Mouse (Mus musculus) megakaryocyte, embryonic 14.5 days (primary cell): Measurements from ENCODE around the gene Usp49.

ENCODE experiments used
- FLI1 ChIP-seq: IDR thresholded peaks from 2 replicates; pipeline ENCODE4 v1.6.1; 2012; ENCODE audit warnings: low read length, inconsistent platforms, mixed read lengths
- GATA1 ChIP-seq: IDR thresholded peaks from 3 replicates; pipeline ENCODE4 v1.6.1; 2012; ENCODE audit warnings: mixed read lengths, low read length, inconsistent platforms, borderline replicate concordance

DNA sequence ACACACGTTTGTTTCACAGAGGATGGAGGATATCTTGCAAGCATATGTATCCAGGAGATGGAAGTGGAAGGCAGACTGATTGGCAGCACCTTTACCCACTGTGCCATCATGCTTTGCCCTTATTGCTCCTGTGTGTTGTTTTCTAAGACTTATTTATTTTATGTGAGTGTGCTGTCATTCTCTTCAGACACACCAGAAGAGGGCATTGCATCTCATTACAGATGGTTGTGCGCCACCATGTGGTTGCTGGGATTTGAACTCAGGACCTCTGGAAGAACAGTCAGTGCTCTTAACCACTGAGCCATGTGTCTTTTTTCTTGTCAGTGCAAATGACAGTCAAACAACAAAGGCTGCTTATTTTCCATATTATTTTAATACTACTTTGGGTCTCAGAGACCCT lies 2.7 kb upstream of the Usp49 start:
- TF ChIP-seq GATA1 = no peak
- no peak for TF ChIP-seq FLI1
